Mouse (Mus musculus): ENCODE measurements around the gene March8.
"Not testable (repeated sequence)": the region's sequence is repeated elsewhere in the genome, so short reads cannot be mapped to it uniquely, and the experiment has no call there.

The March8 gene

DNA sequence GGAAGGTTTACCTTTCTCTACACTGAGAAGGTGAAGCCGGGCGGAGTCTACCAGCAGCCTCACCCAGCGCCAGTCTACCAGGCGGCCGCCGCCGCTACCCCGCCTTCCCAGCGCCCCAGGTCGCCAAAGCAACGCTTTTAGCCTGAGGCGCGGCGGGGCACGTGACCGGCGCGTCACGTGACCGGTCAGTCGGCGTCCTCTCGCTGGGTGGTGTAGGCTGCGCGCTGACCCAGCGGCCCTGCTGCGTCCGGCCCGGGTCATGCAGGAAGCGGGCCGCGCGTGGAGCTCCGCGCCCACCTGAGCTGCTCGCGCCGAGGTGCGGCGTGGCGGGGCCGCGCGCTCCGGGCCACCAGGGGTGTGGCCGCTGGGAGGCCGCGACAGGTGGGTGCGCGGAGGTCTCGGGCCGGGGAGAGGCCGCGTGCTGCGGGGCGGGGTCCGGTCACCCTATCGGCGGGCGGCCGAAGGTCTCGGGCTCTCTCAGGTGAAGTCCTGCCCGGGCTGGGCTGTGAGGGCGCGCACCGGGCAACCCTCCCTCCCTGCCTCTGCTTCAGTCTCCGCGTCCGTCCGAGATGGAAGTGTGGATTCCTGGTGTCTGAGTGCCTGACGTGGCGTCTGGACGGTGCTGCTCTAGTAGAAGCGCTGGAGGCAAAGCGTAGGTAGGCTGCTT, at the start of gene March8:
March8 (plus strand) TSS at position 190 of the 667 bp plus-strand sequence.
- DNase-seq (ENCODE audit: low spot score): peak; percentile 89

DNA sequence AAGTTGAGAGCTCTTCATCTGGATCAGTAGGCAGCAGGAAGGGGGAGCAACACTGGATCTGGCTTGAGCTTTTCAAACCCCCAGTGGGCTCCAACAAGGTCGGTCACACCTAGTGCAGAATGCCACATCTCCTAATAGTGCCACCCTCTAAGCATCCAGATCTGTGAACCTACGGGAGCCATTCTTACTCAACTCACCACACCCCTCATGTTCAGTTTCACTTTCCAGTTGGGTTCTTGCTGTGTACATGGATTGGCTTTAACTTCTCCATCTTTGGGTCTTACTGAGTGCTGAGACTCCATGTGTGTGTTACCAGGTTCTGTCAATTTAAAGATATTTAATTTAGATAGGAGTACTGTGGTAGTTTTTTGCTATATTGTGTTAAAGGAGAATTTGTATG, 26.4 kb upstream of the March8 start:
- no peak for DNase-seq (ENCODE audit: low spot score)

DNA sequence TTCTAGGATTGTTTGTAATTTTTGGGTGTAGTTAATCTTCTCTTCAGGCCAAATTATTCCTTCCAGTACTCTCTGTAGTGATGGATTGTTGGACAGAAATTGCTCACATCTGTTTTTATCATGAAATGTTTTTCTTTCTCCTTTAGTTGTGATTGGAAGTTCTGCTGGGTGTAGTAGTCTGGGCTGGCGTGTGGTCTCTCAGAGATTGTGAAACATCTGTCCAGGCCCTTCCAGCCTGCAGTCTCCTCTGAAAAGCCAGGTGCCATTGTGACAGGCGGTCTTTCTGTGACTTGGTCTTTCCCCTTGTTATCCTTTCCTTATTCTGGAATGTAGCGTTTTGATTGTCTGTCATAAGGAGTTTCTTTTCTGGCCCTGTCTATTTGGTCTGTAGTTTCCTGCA, 18.6 kb upstream of the March8 start:
- DNase-seq (ENCODE audit: low spot score): no peak

DNA sequence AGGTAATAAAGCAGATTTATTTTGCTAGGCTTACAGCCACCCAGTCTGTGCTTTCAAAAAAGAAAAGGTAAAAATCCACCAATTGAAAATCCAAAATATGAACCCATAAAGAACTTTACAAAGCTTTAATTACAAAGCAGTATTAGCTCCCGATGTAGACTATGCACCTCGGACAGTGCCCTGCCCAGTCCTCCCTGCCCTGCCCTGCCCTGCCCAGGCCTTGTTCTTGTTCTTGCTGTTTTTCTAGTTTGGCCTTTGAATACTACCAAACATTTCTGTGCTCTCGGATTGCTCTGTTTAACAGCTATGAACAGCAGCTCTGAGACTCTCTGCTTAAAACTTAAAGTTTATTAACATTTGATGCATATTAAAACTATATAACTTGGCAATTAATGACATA, 11.2 kb upstream of the March8 start:
- no peak for DNase-seq (ENCODE audit: low spot score)

DNA sequence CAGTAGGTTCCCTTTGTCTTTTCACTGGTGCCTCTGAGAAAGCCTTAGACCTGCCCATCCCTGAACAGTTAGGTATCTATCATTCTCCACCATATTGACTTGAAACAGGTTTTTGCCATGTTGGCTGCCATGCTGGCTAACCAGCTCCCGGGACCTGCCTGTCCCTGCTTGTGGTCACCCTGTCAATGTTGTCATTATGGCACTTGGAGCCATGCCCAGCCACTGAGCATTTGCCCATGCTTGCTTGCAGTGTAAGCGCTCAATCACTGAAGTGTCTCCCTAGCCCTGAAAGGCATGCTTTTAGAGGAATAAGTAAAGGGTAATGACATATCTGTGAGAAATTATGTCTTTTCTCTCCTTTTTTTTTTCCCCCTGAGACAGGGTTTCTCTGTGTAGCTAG, 6.4 kb upstream of the March8 start:
- DNase-seq (ENCODE audit: low spot score): no peak

DNA sequence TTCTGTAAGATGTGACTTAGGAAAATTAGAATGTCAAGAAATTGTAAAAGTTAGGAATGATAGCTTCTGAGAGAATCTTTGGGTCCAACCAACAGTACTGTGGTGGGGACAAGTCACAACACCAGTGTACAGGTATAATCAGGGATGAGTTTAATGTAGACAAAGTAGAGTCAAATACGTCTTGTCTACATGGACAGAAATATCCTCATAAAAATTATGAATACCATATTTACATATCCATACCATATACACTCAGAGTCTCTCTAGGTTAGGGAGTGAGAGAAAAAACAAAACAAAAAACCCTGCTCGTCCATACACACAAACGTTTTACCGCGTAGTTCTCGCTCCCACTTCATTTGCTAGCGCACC, 374 bp upstream of the March8 start:
- no peak for DNase-seq (ENCODE audit: low spot score)

DNA sequence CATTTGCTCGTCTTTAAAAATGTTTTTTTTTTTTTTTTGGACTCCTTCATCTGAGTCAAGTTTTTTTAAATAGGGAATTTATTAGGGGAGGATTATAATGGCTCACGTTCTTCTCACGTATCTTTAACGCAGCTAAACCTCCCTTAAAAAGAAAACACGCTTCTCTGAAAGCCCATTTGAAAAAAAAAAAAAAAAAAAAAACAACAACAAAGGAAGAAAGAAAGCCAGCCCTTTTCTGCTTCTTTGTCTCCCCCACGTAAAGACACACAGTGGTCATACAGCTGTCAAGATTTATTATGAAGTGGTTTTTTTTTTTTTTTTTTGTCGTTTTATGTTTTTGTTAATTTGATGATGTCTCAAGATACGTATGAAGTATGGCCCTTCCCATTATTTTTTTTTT, 696 bp downstream of the March8 start:
- DNase-seq (ENCODE audit: low spot score): no peak

DNA sequence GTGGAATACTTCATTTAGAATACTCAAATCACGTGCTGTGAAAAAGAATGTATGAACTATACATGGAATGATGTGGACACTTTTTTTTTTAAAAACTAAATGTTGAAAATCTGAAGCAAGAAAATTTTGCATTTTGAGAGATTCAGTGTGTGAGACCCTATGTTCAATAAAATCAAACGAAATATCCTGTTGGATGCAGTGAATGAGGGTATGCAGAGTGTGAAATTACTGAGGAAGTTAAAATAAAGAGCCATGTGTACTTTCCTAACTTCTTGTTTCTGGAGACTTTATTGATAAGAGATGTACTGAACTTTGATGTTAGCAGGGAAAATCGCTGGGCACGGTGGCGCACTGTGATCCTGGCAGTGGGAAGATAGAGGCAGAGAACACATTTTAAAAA, 1.3 kb downstream of the March8 start:
- DNase-seq (ENCODE audit: low spot score): no peak

DNA sequence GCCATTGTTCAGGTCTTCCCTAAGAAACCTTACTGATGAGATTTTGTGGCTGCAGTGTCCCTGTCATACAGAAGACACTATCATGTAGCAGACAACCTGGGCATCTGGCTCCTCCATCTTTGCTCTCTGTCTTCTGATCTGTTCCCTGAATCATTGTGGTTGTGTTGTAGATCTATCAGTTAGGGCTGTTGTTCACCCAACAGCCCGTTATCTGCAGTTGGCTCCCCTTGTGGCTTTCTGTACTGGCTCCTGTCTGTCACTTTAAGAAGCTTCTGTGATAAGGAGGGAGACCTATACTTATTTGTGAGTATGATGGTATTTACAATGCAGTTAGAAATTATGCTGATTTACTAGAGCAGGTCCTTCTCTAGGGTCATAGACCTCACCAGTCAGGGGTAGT, 2.7 kb downstream of the March8 start:
- no peak for DNase-seq (ENCODE audit: low spot score)

DNA sequence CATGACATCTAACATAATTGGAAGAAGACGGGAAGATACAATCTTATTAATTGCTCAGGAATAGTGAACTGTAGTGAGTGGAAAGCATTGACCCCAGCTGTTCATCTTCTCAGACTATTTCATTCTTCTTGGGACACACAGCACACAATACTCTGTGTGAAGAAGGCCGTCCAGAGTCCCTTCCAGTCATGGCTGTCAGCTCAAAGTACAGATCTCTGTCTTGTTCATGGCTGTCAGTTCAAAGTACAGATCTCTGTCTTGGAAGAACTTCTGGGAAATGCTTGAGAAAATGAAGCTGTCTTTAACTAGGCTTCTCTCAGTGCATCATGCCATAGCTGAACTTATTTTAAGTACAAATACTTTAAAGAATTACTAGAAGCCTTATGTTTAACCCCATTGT, 10.1 kb downstream of the March8 start:
- no peak for DNase-seq (ENCODE audit: low spot score)

DNA sequence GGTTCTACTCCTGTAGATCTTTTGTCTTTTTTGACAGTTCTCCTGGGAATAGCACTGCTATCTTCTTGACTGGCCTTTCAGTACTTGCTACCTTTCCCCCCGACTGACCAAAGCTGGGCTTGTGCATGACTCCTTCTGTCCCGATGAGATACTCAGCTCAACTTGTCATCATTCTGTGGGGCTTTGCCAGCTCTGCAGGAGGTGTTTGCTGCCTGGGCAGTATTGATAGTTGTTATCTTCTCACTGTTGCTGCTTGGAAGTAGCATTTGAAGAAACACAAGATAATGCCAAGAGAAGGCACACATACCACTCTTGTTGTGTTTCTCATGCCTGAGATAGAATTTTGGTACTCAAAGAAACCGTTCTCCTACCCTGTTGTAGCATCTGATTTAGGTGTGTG, 12.2 kb downstream of the March8 start:
- DNase-seq (ENCODE audit: low spot score): no peak

DNA sequence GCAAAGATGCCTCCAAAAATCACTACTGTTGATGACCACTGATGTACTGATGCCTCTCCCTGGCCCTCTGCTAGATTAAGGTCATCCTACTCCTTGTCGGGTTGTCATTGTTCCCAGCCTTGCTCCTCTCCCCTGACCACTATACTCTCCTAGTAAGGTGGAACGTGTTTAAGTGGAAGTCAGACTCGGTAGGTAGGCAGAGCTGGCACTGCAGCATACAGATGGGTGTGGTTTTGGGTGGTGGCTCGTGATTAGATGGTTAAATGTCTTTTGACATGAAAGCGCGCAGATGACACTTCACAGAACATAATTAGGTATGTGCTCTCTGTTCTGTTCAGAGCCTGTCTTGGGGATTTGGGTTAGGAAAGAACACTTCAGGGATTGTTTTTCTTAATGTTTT, 12.8 kb downstream of the March8 start:
- no peak for DNase-seq (ENCODE audit: low spot score)

DNA sequence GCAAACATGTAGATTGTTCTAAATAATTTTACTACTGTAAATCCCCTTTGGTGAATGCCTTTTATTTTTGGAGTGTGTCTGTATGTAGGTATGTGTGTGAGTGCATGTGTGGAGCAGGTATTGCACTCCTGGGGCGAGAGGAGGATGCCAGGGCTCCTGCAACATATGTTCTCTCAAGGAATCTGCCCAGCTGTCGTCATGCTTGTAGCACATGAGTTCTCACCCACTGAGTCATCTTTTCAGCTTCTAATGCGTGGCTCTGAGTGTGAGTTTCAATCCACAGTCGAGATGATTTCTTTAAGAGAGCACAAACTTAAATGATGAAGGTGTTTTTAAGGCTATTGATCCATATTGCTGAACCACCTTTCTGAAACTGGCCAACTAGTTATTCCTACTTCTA, 13.7 kb downstream of the March8 start:
- no peak for DNase-seq (ENCODE audit: low spot score)

DNA sequence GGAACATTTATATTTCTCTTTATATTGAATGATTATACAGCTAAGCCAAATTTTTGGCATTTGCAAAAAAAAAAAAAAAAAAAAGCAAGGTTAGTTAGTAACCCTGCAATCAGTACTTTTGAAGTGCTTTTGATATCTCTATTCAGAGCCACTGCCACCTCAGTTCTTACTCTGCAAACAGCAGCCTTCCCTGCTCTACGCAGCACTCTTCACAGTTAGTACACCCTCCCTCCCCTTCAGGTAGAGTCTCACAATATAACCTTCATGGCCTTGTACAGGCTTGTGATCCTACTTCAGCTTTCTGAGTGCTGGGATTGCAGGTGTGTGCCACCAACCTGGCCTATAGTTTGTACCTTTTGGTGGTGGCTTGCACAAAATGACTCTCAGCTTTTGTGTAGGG, 15.6 kb downstream of the March8 start:
- no peak for DNase-seq (ENCODE audit: low spot score)

DNA sequence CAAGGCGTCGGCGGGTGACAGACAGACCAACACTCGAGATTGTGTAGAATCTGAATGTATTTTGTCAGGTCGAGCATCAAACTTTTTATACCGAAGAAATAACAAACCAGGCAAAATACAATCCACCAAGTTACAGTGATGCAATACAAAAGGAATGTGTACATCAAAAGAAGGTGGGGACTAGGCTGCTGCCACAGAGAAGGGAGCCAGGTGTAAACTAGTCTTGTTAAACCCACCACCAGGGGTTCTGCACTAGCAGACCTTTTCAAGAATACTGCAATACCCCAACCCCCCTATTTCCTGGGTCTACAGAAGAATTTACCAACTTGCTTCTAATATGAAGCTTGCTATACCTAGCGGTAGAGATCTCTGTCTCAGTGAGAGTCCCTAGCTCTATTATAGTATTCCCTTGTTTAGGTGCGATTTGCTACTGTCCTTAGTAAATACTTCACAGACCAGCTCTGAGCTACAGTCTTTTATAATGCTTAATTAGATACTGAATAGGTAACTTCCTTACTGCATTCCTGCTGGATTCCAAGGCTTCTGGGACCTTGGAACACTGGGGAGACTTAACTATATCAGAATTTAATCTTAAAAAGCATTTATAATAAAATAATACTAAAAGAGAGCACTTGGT, 18.6 kb downstream of the March8 start:
- not testable (repeated sequence) for DNase-seq (ENCODE audit: low spot score)

DNA sequence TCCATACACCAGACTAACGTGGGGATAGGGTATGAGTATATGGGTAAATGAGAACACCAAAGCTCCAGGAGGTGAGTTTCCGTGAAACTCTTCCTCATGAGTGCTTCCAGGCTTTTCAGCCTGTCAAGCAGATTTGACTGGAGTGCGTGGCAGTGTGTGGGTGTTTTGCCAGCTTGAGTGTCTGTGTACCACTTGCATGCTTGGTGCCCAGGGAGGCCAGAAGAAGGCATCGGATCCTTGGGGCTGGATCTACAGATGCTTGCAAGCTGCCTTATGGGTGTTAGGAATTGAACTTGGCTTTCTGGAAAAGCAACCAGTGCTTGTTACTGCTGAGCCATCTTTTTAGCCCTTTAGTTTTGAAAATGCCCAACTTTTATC, 19.1 kb downstream of the March8 start:
- no peak for DNase-seq (ENCODE audit: low spot score)

DNA sequence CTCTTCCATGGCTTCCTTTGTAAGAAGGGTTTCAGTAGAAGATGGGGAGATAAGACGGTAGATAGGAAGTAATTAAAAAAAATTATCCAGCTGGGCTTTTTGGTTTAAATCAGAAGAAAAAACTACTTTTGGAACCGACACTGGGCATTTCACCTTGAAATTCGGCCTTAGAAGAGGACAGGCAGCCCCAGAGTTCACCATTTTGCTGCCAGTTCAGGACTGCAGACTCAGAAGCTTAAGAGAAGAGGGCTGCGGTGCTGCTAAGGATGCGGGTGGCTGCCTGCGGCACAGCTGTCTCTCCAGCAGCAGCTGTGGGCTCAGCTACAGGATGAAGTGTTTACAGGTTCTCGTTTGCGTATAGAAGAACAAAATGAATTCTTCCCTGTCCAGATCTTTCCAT, 20.2 kb downstream of the March8 start:
- DNase-seq (ENCODE audit: low spot score): no peak

DNA sequence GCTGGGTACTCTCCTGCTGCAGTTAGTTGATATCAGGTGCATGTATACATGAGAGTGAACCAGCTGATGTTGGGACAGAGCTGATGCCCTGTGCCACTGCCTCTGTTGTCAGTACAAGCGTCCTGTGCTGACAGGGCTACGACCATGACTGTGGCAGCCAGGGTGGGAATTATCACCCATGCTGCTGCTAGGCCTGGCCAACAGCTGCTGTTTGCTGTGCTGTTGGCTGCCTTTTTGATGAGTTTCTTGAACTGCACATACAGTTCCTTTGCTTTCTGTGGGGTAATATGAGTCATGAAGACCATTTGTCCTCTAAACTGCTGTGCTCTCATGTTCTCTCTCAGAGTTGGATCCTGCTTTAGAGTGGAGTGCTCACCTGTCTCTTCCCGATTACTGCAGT, 21.4 kb downstream of the March8 start:
- DNase-seq (ENCODE audit: low spot score): no peak

DNA sequence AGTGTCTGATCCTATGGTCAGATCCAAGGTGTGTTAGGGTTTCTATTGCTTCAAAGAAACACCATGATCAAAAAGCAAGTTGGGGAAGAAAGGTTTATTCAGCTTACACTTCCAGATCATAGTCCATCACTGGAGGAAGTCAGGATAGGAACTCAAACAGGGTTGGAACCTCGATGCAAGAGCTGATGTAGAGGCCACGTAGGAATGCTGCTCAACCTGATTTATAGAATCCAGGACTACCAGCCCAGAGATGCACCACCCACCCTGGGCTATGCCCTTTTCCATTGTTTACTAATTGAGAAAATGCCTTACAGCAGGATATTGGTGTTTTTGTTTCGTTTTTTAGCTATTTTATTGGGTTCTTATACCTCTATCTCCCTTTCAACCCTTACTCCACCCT, 23.6 kb downstream of the March8 start:
- DNase-seq (ENCODE audit: low spot score): no peak

DNA sequence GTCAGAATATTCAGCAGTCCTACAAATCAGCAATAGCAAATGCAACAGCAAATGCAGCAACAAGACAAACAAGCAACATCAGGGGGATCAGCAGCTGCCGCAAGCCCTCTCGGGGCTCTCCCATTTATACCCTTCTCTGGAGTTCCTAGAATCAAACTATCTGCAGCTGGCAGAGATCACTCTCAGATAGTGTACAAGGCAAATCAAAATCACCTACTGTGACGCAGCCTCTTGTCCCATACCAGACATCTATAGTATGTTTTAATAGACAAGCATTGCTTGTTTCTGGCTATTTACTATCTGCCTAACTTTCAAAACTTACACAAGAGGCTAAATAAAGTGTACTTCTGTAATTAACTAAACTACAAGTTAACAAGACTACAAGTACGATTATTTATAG, 24.2 kb downstream of the March8 start:
- DNase-seq (ENCODE audit: low spot score): no peak

DNA sequence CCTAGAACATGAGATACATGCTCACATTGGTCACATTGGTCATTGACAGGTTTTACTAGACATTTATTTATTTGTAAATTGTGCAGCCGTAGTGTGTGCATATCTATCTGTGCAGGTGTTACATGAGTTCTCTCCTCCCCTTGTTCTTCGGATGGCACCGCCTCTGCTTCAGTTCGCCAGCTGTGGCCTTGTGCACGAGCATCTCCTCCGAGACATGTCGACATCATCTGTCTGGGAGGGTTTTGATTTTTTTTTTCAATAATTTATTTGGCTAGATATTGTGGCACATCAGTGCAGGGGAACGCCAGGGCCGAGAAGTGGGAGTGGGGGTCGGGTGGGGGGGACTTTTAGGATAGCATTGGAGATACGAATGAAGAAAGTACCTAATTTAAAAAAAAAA, 30.1 kb downstream of the March8 start:
- no peak for DNase-seq (ENCODE audit: low spot score)

DNA sequence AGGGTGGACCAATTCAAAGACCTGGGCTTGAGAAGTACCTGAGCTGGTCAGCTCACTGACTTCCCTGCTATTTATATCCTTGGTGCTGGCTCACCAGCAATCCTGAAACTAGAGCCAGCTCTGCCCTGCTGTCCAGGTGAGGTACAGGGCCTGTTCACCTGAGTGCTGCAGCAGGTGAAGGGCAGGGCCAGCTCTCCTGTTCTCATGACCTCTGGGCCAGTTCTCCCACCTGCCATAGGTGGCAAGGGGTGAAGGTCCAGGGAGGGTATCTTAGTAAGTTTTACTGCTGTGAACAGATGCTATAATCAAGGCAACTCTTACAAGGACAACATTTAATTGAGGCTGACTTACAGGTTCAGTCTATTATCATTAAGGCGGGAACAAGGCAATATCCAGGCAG, 32.0 kb downstream of the March8 start:
- DNase-seq (ENCODE audit: low spot score): no peak

DNA sequence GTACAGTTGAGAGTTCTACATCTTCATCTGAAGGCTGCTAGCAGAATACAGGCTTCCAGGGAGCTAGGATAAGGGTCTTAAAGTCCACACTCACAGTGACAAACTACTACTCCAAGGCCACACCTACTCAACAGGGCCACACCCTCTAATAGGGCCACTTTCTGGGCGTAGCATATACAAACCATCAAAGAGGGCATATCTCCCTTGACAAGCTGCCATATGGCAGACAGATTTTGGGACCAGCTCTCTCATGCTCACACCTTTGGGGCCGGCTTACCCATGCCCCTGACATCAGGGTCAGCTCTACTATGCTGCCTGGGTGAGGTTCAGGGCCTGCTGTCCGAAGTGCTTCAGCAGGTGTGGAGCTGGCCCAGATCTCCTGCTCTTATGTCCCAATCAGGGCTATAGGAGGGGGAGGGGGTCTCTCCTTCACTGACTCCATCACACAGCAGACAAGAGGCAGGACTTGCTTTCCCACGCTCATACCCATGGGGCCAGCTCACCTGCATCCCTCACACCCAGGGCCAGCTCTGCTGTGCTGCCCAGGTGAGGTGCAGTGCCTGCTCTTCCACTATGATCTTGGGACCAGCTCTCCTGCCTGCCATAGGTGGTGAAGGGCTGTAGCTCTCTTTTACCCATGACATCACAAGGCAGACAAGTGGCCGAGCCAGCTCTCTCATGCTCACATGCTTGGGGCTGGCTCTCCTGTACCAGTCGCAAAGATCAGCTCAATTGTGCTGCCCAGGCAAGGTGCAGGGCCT, 32.6 kb downstream of the March8 start:
- DNase-seq (ENCODE audit: low spot score): no peak

DNA sequence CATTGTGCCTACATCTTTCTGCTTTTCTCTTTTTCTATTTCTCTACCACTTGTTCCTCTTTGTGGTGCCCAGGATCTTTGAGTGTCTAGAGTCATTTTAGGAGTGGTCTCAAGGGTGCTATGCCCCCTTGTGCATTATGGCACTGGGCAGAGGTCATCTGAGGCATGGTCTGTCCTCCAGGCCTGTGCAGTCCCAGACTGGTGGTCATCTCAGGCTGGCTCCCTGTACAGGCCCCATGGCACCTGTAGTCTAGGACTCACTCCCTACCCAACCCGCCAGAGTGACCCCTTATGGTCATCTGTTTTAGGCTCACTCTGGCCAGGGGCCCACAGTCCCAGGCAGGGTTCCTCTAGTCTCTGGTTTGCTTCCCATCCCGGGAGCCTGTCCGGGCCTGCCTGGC, 33.7 kb downstream of the March8 start:
- DNase-seq (ENCODE audit: low spot score): no peak

All from layer of hippocampus, adult 11-12 months (tissue).